Mouse (Mus musculus) gastrocnemius, postnatal 36 days (tissue): ENCODE data around the gene Fbxo46. TPM values are rescaled to one million over a fixed set of nuclear protein-coding genes. Genes with fewer than 3 reads are reported as not detected.

Experiments
- DNase-seq, 2 experiments: peaks; one replicate each; pipeline ENCODE4 v3.0.0; 2022
- intact Hi-C: fragments of 180-260 bp; cut with DNase I; formaldehyde crosslinking; loops from one replicate; pipeline ENCODE4 v1.15.1; 2025
- microRNA-seq, 2 experiments: library from miRNA; unstranded; fragments of <30 nt; microRNA quantifications; one replicate each; pipeline ENCODE4 v1.2.0; 2021
- total RNA-seq, 2 experiments: library from RNA; stranded (reverse); gene quantifications; 2 replicates each; pipeline ENCODE4 v1.2.3; 2021

The Fbxo46 gene
- total RNA-seq, 2 experiments from 2014 or later = 2.0 to 2.8 TPM

GRCm38 (mm10) chr7:19184758-19185157 is 65.1 kb downstream of the Fbxo46 start:
- DNase-seq = no peak
- intact Hi-C loops = no loop called here

Small RNA genes lying within 50 kb of the gene (microRNA-seq; reads per million reads assigned to microRNA genes)
- 4.3 to 11.1 reads per million in 2 experiments for gene Mir3100
- gene Mir330 = 49.7 to 101 reads per million in 2 experiments

Other genes with a start within 250 kb of the Fbxo46 start
- gene Pglyrp1, start 248.5 kb upstream of the Fbxo46 start, total RNA-seq = 1 to 10 TPM in 1 of 2 experiments, under 1 TPM in 1; 0.99 to 1.3 TPM
- 1 to 10 TPM; 5.2 to 6.1 TPM for gene Ccdc61, start 209.4 kb upstream of the Fbxo46 start, total RNA-seq
- 1 to 10 TPM; 1.7 to 1.8 TPM for gene Nova2, start 194.0 kb upstream of the Fbxo46 start, total RNA-seq
- gene Nanos2, start 132.5 kb upstream of the Fbxo46 start, total RNA-seq = not detected
- gene Mypop, start 128.6 kb upstream of the Fbxo46 start, total RNA-seq = 1 to 10 TPM; 4.7 to 6.4 TPM
- gene Irf2bp1, start 115.8 kb upstream of the Fbxo46 start, total RNA-seq = 10 to 100 TPM; 13.8 to 15.1 TPM
- not detected for gene Foxa3, start 96.3 kb upstream of the Fbxo46 start, total RNA-seq
- 10 to 100 TPM; 61.8 to 65.7 TPM for gene Sympk, start 95.5 kb upstream of the Fbxo46 start, total RNA-seq
- not detected for gene Rsph6a, start 65.2 kb upstream of the Fbxo46 start, total RNA-seq
- 10 to 100 TPM; 21.6 to 26.1 TPM for gene Dmwd, start 43.6 kb upstream of the Fbxo46 start, total RNA-seq
- 100 to 1,000 TPM; 272 to 309 TPM for gene Dmpk, start 36.0 kb upstream of the Fbxo46 start, total RNA-seq
- 1 to 10 TPM; 1.2 to 1.5 TPM for gene Six5, start 25.3 kb upstream of the Fbxo46 start, total RNA-seq
- not detected for gene Gm4969, start 1.5 kb upstream of the Fbxo46 start, total RNA-seq
- 1 to 10 TPM; 1.5 to 2.0 TPM for gene Qpctl, start 29.4 kb downstream of the Fbxo46 start, total RNA-seq
- gene Snrpd2, start 29.9 kb downstream of the Fbxo46 start, total RNA-seq = 10 to 100 TPM; 47.3 to 49.9 TPM
- not detected for gene Gipr, start 46.3 kb downstream of the Fbxo46 start, total RNA-seq
- 1 to 10 TPM; 9.6 to 10.0 TPM for gene Eml2, start 56.6 kb downstream of the Fbxo46 start, total RNA-seq
- gene Gpr4, start 92.7 kb downstream of the Fbxo46 start, total RNA-seq = 1 to 10 TPM; 2.2 to 2.6 TPM
- 10 to 100 TPM; 36.9 to 39.9 TPM for gene Opa3, start 108.5 kb downstream of the Fbxo46 start, total RNA-seq
- 10 to 100 TPM; 15.9 to 20.6 TPM for gene Vasp, start 152.0 kb downstream of the Fbxo46 start, total RNA-seq
- under 1 TPM in 1 of 2 experiments, not detected in 1; 0.35 TPM for gene Ppm1n, start 160.2 kb downstream of the Fbxo46 start, total RNA-seq
- gene Rtn2, start 162.8 kb downstream of the Fbxo46 start, total RNA-seq = 1,000 to 10,000 TPM in 1 of 2 experiments, 100 to 1,000 TPM in 1; 974 to 1,054 TPM
- under 1 TPM; 0.15 to 0.31 TPM for gene Fosb, start 190.2 kb downstream of the Fbxo46 start, total RNA-seq
- gene Ercc1, start 224.9 kb downstream of the Fbxo46 start, total RNA-seq = 10 to 100 TPM; 24.5 to 29.0 TPM
- 10 to 100 TPM in 1 of 2 experiments, 1 to 10 TPM in 1; 9.3 to 10.2 TPM for gene Cd3eap, start 239.6 kb downstream of the Fbxo46 start, total RNA-seq
- 1 to 10 TPM; 2.4 to 2.6 TPM for gene Ppp1r13l, start 239.9 kb downstream of the Fbxo46 start, total RNA-seq